Mouse (Mus musculus): ENCODE results near the gene Rcn1.

Rcn1 gene

DNA sequence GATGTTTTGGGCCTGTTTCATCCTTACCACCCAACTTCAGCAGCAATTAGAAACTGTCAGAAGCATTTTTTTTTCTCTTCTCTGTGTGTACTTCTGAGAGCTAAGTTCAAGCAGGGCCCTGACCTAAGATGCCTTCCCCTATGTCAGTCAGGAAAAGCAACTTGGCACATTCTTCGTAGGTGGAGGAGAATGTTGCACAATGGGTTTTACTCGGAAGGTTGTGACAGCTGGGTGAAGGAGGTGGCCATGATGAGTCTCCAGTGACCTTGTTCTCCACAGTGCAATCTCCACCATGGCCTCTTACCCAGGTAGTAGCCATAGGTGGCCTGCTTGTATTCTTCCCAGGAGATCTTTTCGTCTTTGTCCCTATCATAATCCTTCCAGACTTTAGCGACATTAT lies 4.7 kb downstream of the Rcn1 start:
- CTCF ChIA-PET: no interaction called here

DNA sequence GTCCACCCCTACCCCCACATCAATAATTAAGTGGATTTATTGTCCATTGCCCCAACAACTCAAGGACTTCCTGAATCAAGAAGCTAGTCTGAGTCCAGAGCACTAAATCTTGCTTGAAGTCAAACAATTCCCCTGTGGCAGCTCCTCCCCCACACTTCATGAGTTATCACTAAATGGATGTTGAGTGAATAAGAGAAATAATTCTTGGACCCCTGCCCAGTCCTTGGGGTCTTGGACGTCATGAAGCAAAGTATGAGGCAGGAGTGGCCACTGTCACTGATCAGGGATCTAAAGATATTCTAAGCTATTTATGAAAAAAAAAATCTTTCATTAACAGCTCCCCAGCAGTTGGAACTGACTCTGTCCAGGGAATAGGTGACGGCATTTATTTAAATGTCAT lies 6.6 kb downstream of the Rcn1 start:
- CTCF ChIA-PET: no interaction called here

DNA sequence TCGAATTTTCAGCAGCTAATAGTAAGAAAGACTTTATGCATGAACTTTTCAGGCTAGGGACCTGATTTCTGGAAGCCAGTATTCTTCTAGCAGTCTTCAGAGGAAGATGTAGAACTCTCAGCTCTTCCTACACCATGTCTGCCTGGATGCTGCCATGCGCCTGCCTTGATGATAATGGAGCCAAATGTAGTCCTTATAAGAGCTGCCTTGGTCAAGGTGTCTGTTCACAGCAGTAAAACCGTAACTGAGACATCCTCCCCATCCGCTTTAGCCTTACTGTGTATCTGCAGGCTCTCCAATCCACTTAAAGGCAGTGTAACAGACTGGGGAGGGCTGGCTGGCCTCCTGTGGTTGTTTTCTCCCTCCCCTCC lies 7.7 kb downstream of the Rcn1 start:
- CTCF ChIA-PET: no interaction called here

DNA sequence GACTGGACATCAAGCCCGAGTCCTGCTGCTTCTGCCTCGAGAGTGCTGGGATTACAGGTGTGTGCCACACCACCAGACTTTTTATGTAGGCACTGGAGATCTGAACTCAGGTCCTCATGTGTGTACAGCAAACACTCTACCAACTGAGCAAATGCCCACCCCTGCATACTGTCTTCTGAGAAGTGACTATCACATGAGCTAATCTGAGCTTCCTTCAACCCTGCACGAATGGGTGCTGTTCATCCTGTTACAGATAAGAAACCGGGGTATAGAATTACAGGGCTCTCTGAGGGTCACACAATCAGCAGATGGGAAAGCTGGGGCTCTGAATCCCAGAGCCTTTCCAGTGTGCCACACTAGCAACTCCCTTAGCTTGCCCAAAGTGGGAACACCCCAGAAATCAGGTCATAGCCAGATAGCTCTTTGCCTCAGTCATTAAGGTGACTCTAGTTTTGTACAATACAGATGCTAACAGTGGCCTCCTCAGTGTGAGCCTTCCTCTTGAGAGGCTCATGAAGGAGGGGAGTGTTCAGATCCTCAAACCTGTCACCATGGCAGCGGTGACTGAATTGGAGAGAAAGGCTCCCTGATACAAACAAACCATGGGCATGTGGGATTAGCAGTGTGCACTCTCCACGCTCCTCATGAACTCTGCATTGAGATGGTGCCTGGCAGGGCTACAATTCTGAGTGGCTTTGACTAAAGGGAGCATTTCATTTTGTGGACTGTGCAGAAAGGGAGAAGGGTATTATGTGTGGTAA lies 8.3 kb downstream of the Rcn1 start:
- CTCF ChIA-PET: no interaction called here

DNA sequence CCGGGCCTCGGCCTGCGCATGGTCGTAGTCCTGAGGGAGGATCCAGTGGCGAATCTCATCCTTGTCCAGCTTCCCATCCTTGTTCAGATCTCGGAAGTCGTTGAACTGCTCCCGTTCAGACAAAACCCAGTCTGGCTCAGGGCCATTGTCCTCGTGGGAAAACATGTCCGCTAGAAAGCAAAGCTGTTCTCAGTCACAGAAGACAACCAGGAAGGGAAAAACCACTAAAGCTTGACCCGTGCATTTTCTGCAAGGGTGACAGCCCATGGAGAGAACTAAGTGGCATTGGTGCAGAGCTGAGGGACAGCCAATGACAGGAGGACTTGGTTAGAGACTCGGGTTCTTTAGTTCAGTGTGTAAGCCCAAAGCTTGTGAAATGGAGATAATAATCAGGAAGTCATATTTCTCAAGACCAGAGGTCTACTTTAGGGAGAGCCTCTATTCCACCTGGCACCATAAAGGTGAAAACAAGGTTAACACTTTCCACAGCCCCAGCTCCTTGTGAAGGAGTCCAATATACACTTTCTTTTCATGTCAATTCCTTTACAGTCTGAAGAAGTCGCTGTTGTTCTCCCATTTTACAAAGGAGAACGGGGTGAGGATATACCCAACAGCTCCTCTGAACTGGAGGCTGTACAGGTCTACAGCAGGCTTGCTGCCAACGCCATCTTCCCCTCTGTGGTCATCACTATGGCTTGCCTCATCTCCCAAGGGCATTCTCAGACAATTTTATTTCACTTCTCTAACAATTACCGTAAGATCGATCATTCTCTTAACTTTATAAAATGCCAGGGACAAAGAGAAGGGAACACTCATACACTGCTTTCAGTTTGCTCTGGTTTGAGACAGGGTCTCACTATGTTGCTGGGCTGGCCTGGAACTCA lies 9.9 kb downstream of the Rcn1 start:
- CTCF ChIA-PET: no interaction called here

DNA sequence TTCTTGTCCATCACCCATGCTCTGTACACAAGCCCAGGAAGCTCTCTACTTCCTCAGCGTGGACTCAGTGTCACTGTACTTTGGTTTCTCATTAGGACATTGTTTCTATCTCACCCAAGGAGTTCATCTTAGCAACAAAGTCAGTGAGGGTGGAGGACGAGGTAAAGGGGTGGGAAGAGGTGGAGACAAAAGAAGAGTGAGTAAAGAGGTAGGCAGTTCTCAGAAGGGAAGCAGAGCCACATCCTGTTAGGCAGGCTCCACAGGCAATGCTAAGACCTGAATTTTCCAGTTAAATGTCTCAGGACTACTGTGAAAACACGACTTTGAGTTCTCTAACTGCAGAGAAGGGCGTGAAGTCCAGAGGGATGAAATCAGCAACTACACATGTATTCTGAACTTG lies 12.7 kb downstream of the Rcn1 start:
- CTCF ChIA-PET: no interaction called here

DNA sequence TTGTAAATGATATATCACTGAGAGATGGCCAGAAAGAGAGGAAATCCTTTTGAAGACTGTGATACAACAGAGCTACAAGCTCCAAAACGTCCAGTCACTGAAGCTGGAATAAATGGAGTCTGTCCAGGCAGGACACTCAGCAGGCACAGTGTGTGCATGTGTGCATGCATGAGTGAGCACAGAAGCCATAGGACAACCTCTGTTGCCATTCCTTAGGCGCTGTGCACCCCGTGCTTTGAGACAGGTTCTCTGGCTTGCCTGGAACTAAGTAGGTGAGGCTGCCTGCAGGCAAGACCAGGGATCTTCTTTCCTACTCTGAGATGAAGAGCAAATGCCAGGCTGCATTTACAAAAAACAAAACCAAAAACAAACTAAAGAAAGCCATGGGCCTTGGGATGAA lies 14.1 kb downstream of the Rcn1 start:
- CTCF ChIA-PET: no interaction called here

DNA sequence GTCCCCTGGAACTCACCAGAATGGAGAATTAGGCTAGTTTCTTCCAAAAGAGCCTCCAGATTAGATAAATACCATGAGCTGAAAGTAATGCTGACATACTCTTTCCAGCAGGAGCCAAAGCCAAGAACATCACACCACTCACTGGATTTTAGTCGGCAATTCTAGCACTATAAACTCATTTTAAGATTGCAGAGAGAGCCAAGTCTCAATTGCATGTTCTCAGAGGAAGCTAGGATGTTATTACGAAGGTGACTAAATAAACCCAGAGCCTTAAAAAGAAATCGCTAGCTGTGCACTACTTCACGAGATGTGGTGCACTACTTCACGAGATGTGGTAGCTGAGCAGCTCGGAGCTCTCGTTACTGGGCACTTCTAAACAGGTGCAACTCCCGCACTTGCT lies 16.1 kb downstream of the Rcn1 start:
- CTCF ChIA-PET: no interaction called here

DNA sequence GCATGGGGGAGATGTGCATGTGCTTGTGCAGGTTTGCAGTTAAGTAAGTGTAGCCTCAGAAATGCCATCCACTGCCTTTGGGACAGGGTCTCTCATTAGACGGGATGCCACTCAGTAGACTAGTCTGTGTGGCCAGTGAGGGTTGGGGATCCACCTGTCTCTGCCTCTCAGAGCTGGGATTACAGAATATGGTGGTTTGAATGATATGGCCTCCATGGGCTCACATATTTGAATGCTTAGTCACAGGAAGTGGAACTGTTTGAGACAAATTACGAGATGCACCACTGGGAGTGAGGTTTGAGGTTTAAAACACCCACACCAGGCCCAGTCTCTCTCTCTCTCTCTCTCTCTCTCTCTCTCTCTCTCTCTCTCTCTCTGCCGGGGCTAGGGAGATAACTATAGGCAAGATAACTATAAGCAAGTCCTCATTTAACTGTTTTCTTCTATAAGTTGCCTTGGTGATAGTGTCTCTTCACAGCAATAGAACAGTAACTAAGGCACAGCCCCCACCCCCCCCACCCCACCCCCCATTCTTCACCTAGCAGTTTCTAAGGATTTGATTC lies 18.3 kb downstream of the Rcn1 start:
- CTCF ChIA-PET: no interaction called here

DNA sequence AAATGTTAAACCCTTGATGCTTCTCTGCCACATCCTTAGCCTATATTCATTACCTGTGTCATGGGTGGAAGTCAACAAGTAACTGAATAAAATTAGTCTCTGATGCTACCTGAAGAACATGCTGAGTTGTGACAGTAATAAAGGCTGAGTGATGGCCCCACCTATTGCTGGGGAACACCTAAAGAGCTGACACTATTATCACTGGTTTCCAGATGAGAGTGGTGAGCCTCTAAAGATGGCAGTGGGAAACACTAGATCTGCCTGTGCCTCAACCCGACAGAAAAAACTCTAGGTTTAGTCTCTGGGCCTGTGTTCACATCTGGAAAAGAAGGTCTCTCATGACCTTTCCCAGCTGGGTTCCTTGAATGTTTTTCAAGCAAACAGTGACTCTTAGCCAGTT lies 19.4 kb downstream of the Rcn1 start:
- CTCF ChIA-PET: no interaction called here

DNA sequence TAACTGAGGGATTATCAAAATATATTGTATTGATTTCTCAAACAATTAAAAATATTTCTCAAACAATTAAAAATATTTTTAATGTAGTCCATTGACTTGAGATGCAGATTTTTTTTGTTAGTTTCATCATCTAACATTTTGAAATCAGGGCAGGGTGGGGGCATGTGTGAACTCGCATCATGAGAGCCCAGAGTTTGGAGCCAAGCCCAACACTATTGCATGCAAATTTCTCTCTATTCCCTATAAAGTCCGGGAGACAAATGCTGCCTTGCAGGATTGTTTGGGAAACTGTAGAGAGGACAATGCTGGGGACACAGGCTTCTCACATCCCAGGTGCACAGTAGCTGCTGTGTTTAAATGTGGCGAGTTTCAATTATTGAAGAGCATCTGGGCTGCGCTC lies 23.4 kb downstream of the Rcn1 start:
- CTCF ChIA-PET: no interaction called here

DNA sequence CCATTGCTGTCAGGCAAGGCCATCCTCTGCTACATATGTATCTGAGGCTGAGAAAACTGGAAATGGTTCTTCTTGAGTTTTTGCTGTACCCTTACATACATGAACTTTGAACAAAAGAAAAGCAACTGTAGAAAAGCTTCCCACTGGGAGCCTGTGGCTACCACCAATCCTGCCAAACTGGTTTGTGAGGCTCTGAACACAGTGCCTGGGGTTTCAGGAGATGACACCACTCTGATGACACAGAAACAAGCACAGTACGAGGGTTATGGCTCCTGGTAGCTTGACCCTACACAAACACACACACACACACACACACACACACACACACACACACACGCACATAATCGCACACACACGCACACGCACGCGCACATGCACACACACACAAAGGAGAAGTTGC lies 23.9 kb downstream of the Rcn1 start:
- CTCF ChIA-PET: no interaction called here

DNA sequence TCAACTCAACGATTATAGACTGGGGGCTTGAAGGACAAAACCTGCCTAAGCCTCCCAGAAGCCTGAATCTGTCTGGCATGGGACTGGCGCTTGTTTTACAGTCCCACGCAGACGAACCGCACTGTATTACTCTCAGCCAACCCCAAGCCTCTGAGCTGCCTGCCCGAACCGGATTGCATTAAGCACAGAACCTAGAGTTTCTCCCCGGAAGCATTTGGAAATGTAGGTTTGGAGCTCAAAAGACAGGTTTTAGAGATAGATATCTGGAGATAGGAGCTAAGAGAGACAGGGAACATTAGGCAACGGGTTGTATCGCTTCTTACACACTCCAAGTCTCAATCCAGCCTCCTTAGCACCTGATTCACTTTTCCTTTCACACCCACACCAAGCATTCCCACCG lies 25.5 kb downstream of the Rcn1 start:
- CTCF ChIA-PET: no interaction called here

DNA sequence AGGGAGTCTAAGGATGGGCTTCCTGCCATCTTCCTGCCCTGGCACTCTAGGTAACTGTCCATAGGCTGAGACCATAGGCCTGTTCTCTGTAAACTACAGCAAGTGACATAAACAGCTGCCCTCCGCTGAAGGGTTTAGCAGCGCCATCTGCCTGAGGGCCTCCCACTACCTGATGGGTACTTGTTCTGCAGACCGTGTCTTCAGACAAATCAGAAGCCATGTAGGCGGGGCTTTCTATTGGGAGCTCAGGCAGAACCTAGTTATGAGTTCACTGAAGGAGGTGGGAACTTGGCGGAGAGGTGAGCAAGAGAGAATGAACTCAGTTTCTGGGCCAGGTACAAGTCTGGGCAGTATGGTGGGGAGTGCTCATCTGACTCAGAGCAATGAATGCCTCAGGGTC lies 26.4 kb downstream of the Rcn1 start:
- CTCF ChIA-PET: no interaction called here

DNA sequence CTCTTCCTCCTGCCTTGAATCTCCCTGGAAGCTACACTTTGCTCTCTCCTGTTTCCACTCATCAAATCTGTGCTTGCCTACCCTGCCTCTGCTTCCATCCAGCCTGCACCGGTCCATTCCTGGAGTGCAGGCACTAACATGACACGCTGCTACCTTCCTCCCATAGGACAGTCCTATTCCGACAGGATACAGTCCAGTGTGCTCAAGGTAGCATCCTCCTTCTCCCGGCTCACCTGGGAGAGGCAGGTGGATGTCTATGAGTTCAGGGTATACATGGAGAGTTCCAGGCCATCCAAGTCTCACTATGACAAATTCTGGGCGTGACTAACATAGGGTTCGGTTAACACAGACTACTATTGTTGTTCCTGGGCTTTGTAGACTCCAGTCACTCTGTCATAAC lies 27.0 kb downstream of the Rcn1 start:
- CTCF ChIA-PET: no interaction called here

DNA sequence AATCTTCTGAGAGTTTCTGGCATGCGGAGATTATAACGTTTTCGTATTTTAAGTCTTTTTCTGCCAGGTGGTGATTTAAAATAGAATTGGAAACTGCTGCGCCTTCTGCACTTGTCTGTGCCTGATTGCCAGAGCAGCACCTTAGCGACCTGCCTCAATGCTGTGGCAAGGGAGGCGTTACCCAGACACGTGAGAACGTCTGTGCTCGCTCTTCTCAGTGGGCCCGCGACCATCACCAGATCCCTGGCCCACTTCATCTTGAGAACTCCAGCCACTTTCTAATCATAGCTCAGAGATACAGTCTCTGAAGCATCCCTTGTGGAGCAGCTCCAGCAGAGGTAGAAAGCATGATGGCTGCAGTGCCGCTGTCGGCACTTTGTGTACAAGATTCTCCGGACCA lies 28.4 kb downstream of the Rcn1 start:
- CTCF ChIA-PET: no interaction called here

DNA sequence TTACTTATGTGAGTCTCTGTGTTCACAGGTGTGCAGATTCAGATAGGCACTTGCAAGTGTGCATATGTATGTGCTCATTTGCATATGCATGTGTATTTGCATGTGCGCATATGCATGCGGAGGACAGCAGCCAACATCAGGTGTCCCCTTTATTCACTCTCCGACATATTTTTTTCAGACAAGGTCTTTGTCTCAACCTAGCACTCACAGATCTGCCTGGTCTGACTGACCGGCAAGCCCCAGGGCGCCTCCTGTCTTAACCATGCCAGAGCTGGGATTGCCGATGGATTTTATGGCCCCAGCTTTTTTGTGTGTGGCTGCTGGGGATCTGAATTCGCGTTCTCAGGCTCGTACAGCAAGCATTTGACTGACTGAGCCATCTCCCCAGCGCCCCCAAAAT lies 28.9 kb downstream of the Rcn1 start:
- CTCF ChIA-PET: no interaction called here

DNA sequence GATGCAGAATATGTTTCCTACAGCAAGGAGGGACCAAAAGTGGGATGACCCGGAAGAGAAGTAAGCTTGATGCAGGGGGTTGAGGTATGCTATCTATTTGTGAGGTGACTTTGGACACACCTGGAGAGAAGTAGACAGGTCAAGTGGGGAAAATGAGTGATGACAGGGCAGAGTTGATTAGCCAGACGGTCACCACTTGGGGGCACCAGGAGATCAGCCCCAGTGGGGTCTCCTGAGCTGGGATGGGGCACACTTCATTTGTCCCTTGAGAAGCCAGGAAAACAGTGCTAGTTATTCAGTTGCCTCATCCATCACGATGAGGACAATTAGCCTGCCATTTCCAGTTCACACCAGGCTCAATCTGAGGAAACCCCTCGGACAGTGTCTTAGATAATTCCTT lies 31.5 kb downstream of the Rcn1 start:
- CTCF ChIA-PET: no interaction called here

DNA sequence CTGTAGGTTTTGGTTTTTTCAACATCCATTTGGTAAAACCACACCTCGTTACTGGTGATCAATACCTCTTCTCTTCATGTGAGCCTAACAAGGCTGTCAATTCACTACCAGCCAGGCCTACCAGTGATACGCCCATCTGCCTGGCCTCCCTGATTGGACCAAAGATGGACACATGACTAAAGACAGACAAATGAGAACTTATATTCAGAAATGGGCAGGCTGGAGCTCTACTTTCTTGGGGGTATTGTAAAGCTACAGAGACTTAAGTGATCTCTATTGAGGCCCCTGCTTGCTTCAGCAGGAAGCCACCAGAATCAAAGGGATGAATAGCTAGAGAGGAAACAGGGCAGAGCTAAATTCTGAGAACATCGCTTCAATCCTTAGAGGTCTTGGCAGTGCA lies 41.1 kb downstream of the Rcn1 start:
- CTCF ChIA-PET: no interaction called here

DNA sequence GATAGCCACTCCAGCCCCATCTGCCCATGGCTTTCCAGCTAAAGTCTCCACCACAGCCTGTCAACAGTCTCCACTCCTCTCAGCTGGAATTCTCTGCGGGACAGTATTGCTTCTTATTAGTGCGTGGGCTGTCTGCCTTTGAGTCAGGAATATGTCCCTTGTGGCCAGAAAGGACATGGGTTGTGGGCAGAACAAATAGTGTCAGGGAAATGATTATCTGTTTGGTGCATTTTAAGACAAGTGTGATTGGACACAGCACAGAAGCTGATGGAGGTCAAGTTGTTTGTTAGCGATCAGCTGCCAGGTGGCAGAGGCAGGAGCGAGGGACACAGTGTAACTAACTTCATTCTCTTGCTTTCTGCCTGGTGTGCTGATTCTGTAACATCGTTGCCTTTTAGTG lies 42.3 kb downstream of the Rcn1 start:
- CTCF ChIA-PET: no interaction called here

DNA sequence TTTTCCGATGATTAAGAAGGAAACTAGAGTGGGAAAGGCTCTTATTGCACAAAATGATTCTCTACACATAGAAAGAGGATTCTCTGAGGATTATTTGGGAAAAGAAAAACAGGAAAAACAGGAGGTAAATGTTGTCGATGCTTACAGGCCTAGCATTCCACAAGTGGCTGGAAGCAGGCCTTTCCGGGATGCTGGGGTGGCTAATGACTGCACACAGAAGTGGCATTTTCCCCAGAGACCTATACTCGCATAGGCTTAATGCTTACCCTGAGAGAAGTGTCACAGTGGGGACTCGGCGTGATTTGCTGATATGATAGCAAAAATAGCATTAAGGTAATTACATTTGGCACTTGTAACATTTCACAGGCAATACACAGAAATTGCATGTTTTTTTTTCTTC lies 50.2 kb downstream of the Rcn1 start:
- CTCF ChIA-PET: no interaction called here

DNA sequence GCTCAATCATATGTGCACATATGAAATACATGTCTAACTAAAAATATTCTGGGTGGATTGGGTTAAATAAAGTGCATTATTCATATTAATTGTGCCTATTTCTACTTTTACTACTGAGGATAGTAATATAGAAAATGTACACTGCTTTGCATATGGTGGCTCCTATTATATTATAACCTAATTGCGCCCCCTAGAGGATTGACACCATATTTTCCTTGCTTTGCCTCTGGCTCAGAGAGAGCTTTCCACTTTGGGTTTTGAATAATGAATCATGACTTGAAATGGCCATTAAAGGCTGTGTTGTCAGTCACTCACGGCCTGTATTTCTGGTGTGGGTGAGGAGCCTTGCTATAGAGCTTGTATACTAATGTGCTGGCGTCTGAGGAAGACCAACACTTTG lies 59.1 kb downstream of the Rcn1 start:
- CTCF ChIA-PET: no interaction called here

DNA sequence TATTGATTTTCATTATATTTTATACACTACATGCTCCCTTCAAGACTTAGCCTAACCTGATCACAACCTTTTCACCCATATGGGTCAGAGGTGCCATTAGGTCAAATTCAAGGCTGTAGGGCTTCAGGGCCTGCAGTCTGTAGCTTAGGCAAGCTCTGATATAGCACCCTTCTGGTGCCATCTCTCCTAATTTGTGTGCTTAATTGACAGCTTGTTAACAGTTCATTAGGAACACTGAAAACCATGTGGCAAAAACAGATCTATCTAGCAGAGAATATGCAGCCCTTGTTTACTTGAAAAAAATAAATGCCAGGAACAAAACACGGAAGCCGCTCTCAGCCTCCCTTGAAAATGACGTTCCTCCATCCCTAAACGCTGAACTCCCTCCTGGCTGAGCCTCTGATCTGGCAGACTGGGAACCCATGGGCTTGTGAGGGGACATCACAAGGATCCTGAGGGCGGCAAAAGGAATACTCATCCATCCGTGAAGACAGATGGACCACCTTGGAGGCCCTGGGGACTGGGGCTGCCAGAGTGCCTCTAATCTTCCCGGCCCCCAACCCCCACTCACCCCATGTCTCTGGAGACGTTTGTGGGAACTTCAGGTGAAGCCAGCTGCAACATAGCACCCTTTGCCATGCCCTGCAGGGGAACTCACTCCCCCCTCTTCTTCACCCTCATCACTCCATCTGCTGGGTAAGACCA lies 61.8 kb downstream of the Rcn1 start:
- CTCF ChIA-PET: interaction anchor here (0.6 kb wide), 1 partner anchor 920 kb away, joined by 3 read pairs; no protein-coding TSS in a partner anchor

All from spleen, embryonic (tissue).